Mouse (Mus musculus) hindbrain, embryonic 12.5 days (tissue): ENCODE measurements around the gene Cep97. TPM values are rescaled to one million over a fixed set of nuclear protein-coding genes. Genes with fewer than 3 reads are reported as not detected.
A peak's percentile ranks its signal among the peaks of the same experiment; 100 is the strongest.
"Not testable (repeated sequence)": the region's sequence is repeated elsewhere in the genome, so short reads cannot be mapped to it uniquely, and the experiment has no call there.

ENCODE experiments used
- ATAC-seq: fragments of 200-750 bp; cut with Nextera tagmentation; 2 replicates; pipeline ENCODE4 v1.8.0; 2017; ENCODE audit warnings: moderate TSS enrichment; ENCODE audit not compliant: low FRiP score
- H3K27ac ChIP-seq: fragments of 300-500 bp; sonication (generic); 2 replicates; pipeline ENCODE4 v1.5.1; 2016; ENCODE audit warnings: mild to moderate bottlenecking
- H3K27me3 ChIP-seq: fragments of 300-500 bp; sonication (generic); 2 replicates; pipeline ENCODE4 v1.6.1; 2016; ENCODE audit warnings: mild to moderate bottlenecking
- H3K36me3 ChIP-seq: fragments of 300-500 bp; sonication (generic); 2 replicates; pipeline ENCODE4 v1.6.1; 2016; ENCODE audit warnings: mild to moderate bottlenecking
- H3K4me1 ChIP-seq: fragments of 300-500 bp; sonication (generic); 2 replicates; pipeline ENCODE4 v1.6.1; 2016
- H3K4me2 ChIP-seq: fragments of 300-500 bp; sonication (generic); replicated peaks from 2 replicates; pipeline ENCODE4 v1.6.1; 2016; ENCODE audit warnings: mild to moderate bottlenecking
- H3K4me3 ChIP-seq: fragments of 300-500 bp; sonication (generic); 2 replicates; pipeline ENCODE4 v1.5.1; 2016; ENCODE audit warnings: mild to moderate bottlenecking
- H3K9ac ChIP-seq: fragments of 300-500 bp; sonication (generic); 2 replicates; pipeline ENCODE4 v1.6.1; 2016; ENCODE audit warnings: mild to moderate bottlenecking, moderate library complexity
- H3K9me3 ChIP-seq: fragments of 300-500 bp; sonication (generic); replicated peaks from 2 replicates; pipeline ENCODE4 v1.6.1; 2016; ENCODE audit warnings: mild to moderate bottlenecking
- WGBS: fragments of 180-500 bp; shearing (Covaris S2); methylation state at CpG from one replicate; pipeline ENCODE4 v1.1.7; 2016; 5-methylcytosine and 5-hydroxymethylcytosine counted together
- polyA plus RNA-seq: library from polyadenylated mRNA; unstranded; fragments of >200 nt; fragmentation: Nextera tagmentation; extraction: Ambion mirVana; gene quantifications from 2 replicates; pipeline ENCODE4 v1.2.1, GENCODE M21; 2016

Gene Cep97
- polyA plus RNA-seq, 1 experiment from 2014 or later: 16.5 TPM

DNA sequence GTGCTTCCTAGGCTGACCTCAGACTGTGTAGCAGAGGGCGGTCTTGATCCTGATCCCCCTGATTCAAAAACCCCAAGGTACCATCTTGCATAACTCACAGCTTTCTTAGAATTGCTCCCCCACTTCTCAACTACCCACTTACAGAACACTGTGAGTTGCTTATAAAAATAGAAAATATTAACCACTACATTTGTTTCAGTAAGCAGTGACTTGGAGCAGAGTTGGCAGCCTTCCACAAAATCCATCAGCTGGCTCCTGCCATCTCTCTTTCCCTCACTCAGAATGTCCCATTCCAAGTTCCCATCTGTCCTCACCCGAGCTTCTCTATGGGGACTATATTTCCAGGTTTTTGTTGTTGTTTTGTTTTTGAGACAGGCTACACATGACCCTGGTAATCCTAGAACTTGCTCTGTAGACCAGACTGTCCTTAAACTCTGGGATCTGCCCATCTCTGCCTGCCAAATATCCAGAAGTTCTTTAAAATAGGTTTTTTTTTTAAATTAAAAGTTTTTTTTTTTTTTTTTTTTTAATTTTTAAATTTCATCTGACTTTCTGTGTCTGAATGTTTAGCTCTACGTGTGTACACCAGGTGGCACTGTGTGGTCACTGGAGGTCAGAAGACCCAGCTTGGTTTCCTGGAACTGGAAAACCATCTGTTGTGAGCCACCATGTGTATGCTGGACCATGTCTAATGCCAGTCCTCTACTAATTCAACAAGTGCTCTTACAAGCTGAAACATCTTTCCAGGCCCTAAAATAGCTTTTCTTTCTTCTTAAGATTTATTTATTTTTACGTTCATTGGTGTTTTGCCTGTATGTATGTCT lies 29.7 kb upstream of the Cep97 start:
- H3K27ac ChIP-seq: no peak overlapping the region
- H3K4me2 ChIP-seq: no peak overlapping the region
- H3K27me3 ChIP-seq: no peaks in the 10 kb centered on the region
- H3K9ac ChIP-seq: no peak overlapping the region
- peaks cover 13% of the 10 kb centered on the region for H3K36me3 ChIP-seq
- H3K9me3 ChIP-seq: no peaks in the 10 kb centered on the region
- no peak for ATAC-seq
- 67% methylated on average over 4 of the region's 4 CpGs for WGBS
- no peak overlapping the region for H3K4me3 ChIP-seq
- peaks cover 5% of the 10 kb centered on the region for H3K4me1 ChIP-seq

DNA sequence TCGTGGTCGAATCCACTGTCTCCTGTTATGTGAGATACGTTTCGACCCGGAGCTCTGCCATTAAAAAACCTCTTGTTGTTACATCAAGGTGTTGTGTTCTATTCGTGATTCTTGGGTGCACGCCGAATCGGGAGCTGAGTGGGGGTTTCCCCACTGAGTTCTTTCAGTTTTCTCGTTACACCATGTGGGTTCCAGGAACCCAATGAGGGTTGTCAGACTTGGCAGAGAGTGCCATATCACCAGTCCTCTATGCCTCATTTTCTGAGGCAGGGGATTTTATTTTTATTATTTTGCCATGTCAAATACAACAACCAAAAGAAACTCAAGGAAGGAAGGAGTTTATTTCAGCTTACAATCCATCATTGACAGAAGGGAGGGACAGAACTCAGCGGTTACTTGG lies 28.4 kb upstream of the Cep97 start:
- 93% methylated on average over 6 of the region's 11 CpGs for WGBS
- H3K27ac ChIP-seq, H3K27me3 ChIP-seq, H3K4me2 ChIP-seq, H3K9me3 ChIP-seq, H3K4me3 ChIP-seq, H3K4me1 ChIP-seq, ATAC-seq, H3K36me3 ChIP-seq, H3K9ac ChIP-seq: not testable (repeated sequence)

DNA sequence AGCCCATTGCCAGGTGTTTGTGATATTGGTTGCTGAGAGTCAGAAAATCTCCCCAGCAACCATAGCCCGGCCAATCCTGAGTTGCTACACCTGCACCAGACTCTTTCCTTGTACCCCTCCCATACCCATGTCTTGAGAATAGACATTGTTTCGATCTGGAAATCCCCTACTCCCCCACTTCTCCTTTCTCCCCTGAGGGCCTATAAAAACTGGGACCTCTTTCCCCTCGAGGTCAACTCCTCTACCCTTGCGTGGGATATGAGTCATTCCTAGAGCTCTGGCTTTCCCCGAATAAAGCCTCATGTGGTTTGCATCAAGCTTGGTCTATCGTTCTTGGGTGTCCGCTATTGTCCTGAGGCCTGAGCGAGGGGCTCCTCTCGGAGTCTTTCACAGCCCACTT lies 19.5 kb upstream of the Cep97 start:
- 94% methylated on average over 9 of the region's 9 CpGs for WGBS
- not testable (repeated sequence) for H3K27me3 ChIP-seq, H3K27ac ChIP-seq, H3K4me3 ChIP-seq, H3K4me2 ChIP-seq, H3K9ac ChIP-seq, ATAC-seq, H3K9me3 ChIP-seq, H3K36me3 ChIP-seq, H3K4me1 ChIP-seq

DNA sequence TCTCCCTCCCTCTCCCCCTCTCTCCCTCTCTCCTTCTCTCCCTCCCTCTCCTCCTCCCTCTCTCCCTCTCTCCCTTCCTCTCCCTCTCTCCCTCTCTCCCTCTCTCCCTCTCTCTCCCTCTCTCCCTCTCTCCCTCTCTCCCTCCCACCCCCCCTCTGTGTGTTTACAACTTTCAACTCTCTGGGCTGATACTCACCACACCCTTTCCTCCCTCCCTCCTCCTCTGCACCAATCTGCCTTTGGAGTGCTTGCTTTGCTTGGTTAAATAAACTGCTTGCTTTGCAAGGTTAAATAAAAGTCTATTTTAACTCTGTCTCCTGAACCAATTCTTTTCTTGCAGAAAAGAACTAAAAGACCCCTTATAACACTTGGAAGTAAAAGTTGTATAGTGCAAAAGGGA lies 18.1 kb upstream of the Cep97 start:
- Histone ChIP-seq H3K9me3 (no peaks in the 10 kb centered on the region), H3K36me3 (no peaks in the 10 kb centered on the region), H3K9ac (no peak overlapping the region), H3K4me1 (no peaks in the 10 kb centered on the region), H3K4me3 (no peak overlapping the region), H3K4me2 (no peak overlapping the region), H3K27me3 (no peaks in the 10 kb centered on the region), H3K27ac (no peak overlapping the region)
- no peak for ATAC-seq

DNA sequence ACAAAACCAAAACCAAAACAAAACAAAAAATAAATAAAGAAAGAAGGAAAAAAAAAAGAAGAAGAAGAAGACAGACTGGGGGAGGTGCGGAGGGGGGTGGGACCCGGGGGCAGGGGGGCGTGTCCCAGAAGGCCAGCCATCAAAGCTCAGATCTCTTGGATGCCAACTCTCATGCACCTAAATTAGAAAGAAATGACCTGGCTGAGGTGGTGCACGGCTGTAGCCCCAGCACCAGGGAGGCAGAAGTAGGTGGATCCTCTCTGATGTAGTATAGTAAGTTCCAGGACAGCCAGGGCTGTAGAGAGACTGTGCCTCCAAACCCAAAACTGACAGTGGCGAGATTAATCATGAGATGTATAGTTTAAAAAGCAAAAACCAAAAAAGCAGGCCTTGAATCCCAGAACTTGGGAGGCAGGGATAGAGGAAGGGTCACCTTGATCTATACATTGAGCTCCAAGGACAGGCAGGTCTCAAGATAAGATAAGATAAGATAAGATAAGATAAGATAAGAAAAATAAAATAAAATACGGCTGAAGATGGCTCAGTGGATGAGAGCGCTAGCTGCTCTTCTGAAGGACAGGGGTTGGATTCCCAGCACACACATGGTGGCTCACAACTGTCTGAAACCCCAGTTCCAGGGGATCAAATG lies 17.1 kb upstream of the Cep97 start:
- H3K27me3 ChIP-seq: no peaks in the 10 kb centered on the region
- H3K4me2 ChIP-seq: no peak overlapping the region
- WGBS: 77% methylated on average over 7 of the region's 7 CpGs

DNA sequence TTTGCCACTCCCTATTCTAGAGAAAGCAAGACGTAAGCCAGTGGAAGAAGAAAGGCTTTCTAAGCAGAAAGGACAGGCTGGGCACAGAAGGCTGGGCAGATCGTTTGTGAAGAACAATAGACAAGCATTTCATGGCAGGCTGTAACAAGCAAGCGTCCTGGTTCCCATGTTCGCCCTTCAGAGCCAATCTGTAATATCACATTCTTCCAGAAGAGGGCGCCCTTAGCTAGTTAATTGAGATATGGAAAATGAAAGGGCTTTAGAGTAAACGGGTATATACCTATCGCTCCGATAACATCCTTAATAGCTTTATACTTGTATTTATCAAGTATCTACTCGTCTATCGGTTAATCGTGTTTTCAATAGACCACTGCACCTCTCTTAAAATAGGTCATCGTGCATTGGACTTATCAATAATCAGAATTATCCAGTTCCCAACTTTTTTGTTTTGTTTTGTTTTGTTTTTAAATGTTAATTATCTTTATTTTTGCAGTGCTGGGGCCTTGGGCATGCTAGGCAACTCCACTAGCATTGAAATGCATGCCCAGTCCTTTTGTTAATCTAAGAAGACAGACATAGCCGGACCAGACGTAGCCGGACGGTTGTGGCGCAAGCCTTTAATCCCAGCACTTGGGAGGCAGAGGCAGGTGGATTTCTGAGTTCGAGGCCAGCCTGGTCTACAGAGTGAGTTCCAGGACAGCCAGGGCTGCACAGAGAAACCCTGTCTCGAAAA lies 16.5 kb upstream of the Cep97 start:
- H3K36me3 ChIP-seq: no peaks in the 10 kb centered on the region
- H3K4me1 ChIP-seq: no peaks in the 10 kb centered on the region
- H3K27me3 ChIP-seq: no peaks in the 10 kb centered on the region
- 43% methylated on average over 19 of the region's 19 CpGs for WGBS
- no peaks in the 10 kb centered on the region for H3K9me3 ChIP-seq
- no peak overlapping the region for H3K4me3 ChIP-seq
- H3K27ac ChIP-seq: no peak overlapping the region
- ATAC-seq: peak; percentile 38
- H3K4me2 ChIP-seq: 0 out of 2 replicates have a peak overlapping the region, but pooled peaks have one; percentile 4
- no peak overlapping the region for H3K9ac ChIP-seq

More for the DNA sequence above, 17.1 kb upstream of the Cep97 start:
- H3K36me3 ChIP-seq: no peaks in the 10 kb centered on the region
- H3K9me3 ChIP-seq: no peaks in the 10 kb centered on the region
- H3K4me3 ChIP-seq: no peak overlapping the region
- no peaks in the 10 kb centered on the region for H3K4me1 ChIP-seq
- no peak for ATAC-seq
- H3K27ac ChIP-seq: no peak overlapping the region
- H3K9ac ChIP-seq: no peak overlapping the region

DNA sequence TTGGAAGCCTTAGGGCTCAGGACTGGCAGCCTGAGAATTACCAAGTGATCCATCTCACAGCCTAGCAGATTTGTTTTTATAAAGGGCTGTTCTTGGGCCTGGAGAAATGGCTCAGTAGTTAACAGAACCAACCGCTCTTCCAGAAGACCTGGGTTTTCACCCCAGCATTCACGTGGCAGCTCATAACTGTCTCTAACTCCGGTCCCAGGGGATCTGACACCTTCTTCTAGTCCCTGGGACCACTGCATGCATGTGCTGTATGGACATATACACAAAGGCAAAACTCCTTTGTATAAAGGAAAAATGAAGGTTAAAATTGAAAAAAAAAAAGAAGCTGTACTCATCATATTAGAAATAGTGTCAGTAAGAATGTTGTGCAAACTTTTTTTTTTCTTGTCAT lies 15.8 kb upstream of the Cep97 start:
- Histone ChIP-seq H3K36me3 (no peaks in the 10 kb centered on the region), H3K9me3 (no peaks in the 10 kb centered on the region), H3K27ac (no peak overlapping the region), H3K4me1 (no peaks in the 10 kb centered on the region), H3K4me3 (no peak overlapping the region), H3K4me2 (no peak overlapping the region), H3K9ac (no peak overlapping the region), H3K27me3 (no peaks in the 10 kb centered on the region)
- no peak for ATAC-seq
- WGBS: 68% methylated on average over 3 of the region's 3 CpGs

DNA sequence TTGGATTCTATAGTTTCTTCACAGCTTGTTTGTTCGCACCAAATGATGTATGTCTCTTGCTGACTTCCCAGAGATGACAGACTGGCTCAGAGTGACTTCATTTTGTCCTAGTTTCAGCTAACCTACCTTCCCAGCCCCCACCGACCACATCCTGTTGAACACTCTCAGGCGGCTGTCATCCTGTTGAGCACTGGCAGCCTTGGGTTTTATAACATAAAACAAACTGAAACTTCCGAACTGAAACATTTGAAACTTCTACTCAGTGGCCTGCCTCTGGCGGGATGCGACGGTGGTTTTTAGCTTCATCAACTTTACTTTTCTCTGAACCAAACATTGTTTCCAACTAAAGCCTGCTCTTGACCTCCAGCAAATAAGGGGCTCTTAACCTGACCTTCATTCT lies 14.3 kb upstream of the Cep97 start:
- Histone ChIP-seq H3K4me1 (no peaks in the 10 kb centered on the region), H3K36me3 (no peaks in the 10 kb centered on the region), H3K9me3 (no peaks in the 10 kb centered on the region), H3K27me3 (no peaks in the 10 kb centered on the region), H3K9ac (no peak overlapping the region), H3K4me3 (no peak overlapping the region), H3K27ac (no peak overlapping the region), H3K4me2 (no peak overlapping the region)
- ATAC-seq: no peak
- WGBS: 73% methylated on average over 7 of the region's 7 CpGs

DNA sequence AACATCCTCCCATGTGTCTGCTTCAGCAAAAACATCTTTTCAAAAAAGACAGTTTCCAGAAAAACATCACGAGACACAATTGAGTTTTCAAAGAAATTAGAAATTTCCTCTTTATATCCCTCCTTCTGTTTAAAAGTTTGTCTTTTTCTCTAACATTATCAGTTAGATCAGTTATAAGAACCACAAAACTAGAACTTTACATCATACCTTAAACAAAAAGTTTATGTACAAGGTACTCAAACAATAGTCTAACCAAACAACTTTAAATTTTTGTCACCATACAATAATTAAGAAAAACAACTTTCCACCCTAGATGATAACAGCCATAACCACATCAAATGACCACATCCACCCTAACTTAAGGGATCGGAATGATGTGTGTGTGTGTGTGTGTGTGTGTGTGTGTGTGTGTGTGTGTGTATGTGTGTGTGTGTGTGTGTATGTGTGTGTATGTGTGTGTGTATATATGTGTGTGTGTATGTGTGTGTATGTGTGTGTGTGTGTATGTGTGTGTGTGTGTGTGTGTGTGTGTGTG lies 13.3 kb upstream of the Cep97 start:
- ATAC-seq, H3K27ac ChIP-seq, H3K4me2 ChIP-seq, H3K4me1 ChIP-seq, H3K27me3 ChIP-seq, H3K4me3 ChIP-seq, H3K9ac ChIP-seq, H3K36me3 ChIP-seq, H3K9me3 ChIP-seq: not testable (repeated sequence)
- 85% methylated on average over 2 of the region's 2 CpGs for WGBS

DNA sequence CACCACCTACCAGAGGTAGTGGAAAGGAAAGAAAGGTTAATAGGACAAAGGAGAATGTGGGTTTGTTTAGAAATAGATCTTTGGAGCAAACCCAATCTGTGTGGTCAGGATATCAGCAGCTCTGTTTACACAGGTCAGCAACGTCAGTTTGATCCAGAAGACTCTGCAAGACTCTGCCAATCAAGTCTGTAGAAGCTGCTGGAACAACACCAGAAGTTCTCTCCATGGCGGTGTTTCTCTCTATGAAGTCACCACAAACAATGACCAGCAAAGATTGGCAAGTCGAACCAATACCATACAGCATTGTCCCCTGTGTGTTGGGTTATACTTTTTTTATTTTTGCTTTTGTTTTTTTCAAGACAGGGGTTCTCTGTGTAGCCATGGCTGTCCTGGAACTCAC lies 12.6 kb upstream of the Cep97 start:
- Histone ChIP-seq H3K36me3 (no peaks in the 10 kb centered on the region), H3K4me2 (no peak overlapping the region), H3K27ac (no peak overlapping the region), H3K4me1 (no peaks in the 10 kb centered on the region), H3K4me3 (no peak overlapping the region), H3K9ac (no peak overlapping the region), H3K9me3 (no peaks in the 10 kb centered on the region), H3K27me3 (no peaks in the 10 kb centered on the region)
- WGBS: 88% methylated on average over 3 of the region's 3 CpGs
- ATAC-seq: no peak

DNA sequence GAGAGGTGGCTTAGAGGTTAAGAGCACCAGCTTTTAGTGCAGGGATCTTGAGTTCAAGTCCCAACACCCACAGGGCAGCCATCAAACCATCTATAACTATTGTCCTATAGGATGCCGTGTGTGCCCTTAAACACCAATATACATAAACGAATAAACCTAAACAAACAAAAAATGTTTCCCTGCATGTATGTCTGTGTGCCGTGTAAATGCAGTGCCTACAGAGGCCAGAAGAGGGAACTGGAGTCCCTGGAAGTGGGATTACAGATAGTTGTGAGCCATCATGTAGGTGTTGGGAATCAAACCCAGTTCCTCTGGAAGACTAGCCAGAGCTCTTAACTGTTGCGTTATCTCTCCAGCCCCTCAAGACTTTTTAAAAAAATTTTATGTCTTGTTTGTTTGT lies 6.1 kb upstream of the Cep97 start:
- H3K27me3 ChIP-seq: no peaks in the 10 kb centered on the region
- H3K27ac ChIP-seq: no peak overlapping the region
- H3K36me3 ChIP-seq: no peaks in the 10 kb centered on the region
- no peaks in the 10 kb centered on the region for H3K4me1 ChIP-seq
- no peaks in the 10 kb centered on the region for H3K9me3 ChIP-seq
- no peak for ATAC-seq
- no peak overlapping the region for H3K9ac ChIP-seq
- H3K4me2 ChIP-seq: no peak overlapping the region
- no peak overlapping the region for H3K4me3 ChIP-seq
- 92% methylated on average over 4 of the region's 4 CpGs for WGBS

DNA sequence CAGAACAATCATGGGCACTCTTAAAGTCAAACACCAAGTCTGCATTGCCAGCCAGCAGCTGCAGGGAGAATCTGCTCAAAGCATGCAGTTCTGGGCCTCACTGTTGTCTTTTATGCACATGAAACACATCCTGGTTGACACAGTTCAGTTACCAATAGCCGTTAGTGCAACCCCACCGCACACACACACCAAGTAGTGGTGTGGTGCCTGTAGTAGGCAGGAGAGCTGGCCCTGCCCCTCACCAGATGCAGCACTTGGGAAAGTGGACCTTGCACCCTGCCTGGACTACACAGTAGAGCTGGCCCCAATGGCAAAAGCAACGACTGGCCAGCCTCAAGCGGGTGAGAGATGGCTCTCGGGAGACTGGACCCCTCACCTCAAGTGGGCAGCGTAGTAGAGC lies 5.0 kb upstream of the Cep97 start:
- ATAC-seq: no peak
- H3K4me1 ChIP-seq: no peaks in the 10 kb centered on the region
- no peaks in the 10 kb centered on the region for H3K9me3 ChIP-seq
- no peaks in the 10 kb centered on the region for H3K27me3 ChIP-seq
- no peak overlapping the region for H3K4me3 ChIP-seq
- no peak overlapping the region for H3K4me2 ChIP-seq
- no peaks in the 10 kb centered on the region for H3K36me3 ChIP-seq
- WGBS: 86% methylated on average over 6 of the region's 6 CpGs
- H3K9ac ChIP-seq: no peak overlapping the region
- no peak overlapping the region for H3K27ac ChIP-seq
